Mouse (Mus musculus): ENCODE results near the gene Tm4sf5.

- peak; percentile 50 for TF ChIP-seq MAX (IDR thresholded peaks at IDR 0.05)
- peak; percentile 44 for TF ChIP-seq CTCF (IDR thresholded peaks at IDR 0.05; ENCODE audit: control insufficient read depth, insufficient read depth, insufficient read length)
These were observed 1.3 kb downstream of the Tm4sf5 start for GRCm38 (mm10) chr11:70506385-70506784.

Measured in C2C12 (cell line).